Mouse (Mus musculus) MEL (cell line): Measurements from ENCODE around the gene Lrfn1. TPM values are rescaled to one million over a fixed set of nuclear protein-coding genes. Genes with fewer than 3 reads are reported as not detected.

Experiments used
- DNase-seq: peaks from one replicate; pipeline ENCODE4 v3.0.0; 2011; ENCODE audit warnings: low read depth, low spot score
- H3K27ac ChIP-seq: 2 replicates; pipeline ENCODE4 v1.5.1; 2012; ENCODE audit warnings: low read depth, mild to moderate bottlenecking, control low read depth, low read length, moderate library complexity; ENCODE audit not compliant: control insufficient read depth
- H3K27me3 ChIP-seq, 2 experiments: fragments of 150-350 bp in 1 of 2; sonication (generic) in 1 of 2; 2 replicates each; pipeline ENCODE4 v1.6.1; 2012; ENCODE audit warnings: low read length in 2 of 2, mild to moderate bottlenecking in 2 of 2, improper control_type of control experiment in 1 of 2, moderate library complexity in 1 of 2; ENCODE audit not compliant: insufficient read depth in 2 of 2, control insufficient read depth in 1 of 2
- H3K36me3 ChIP-seq, 2 experiments: 2 replicates each; pipeline ENCODE4 v1.6.1; 2012 to 2014; ENCODE audit warnings: low read length in 2 of 2, improper control_type of control experiment in 1 of 2, inconsistent platforms in 1 of 2, mild to moderate bottlenecking in 1 of 2; ENCODE audit not compliant: insufficient read depth in 2 of 2, control insufficient read depth in 1 of 2
- H3K4me1 ChIP-seq, 2 experiments: fragments of 150-350 bp in 1 of 2; sonication (generic) in 1 of 2; 2 replicates each; pipeline ENCODE4 v1.6.1; 2012; ENCODE audit warnings: low read length in 2 of 2, improper control_type of control experiment in 1 of 2, mild to moderate bottlenecking in 1 of 2; ENCODE audit not compliant: insufficient read depth in 2 of 2, control insufficient read depth in 1 of 2
- H3K4me3 ChIP-seq, 2 experiments: fragments of 150-350 bp in 1 of 2; sonication (generic) in 1 of 2; 2 replicates each; pipeline ENCODE4 v1.5.1; 2012; ENCODE audit warnings: low read depth in 2 of 2, low read length in 2 of 2, mild to moderate bottlenecking in 2 of 2, moderate library complexity in 2 of 2, control low read depth in 1 of 2, improper control_type of control experiment in 1 of 2; ENCODE audit not compliant: control insufficient read depth in 1 of 2, insufficient read depth in 1 of 2
- H3K79me2 ChIP-seq: 2 replicates; pipeline ENCODE4 v1.6.1; 2012; ENCODE audit warnings: mild to moderate bottlenecking, low read length, moderate library complexity; ENCODE audit not compliant: control insufficient read depth, poor library complexity, insufficient read depth
- H3K9ac ChIP-seq: 2 replicates; pipeline ENCODE4 v1.6.1; 2012; ENCODE audit warnings: low read depth, mild to moderate bottlenecking, control low read depth, low read length, moderate library complexity; ENCODE audit not compliant: control insufficient read depth, poor library complexity, severe bottlenecking
- H3K9me3 ChIP-seq: fragments of 150-350 bp; sonication (generic); replicated peaks from 2 replicates; pipeline ENCODE4 v1.6.1; 2012; ENCODE audit warnings: mild to moderate bottlenecking, low read length, improper control_type of control experiment, moderate library complexity; ENCODE audit not compliant: insufficient read depth
- CHD2 ChIP-seq: IDR thresholded peaks from 2 replicates; pipeline ENCODE4 v1.6.1; 2011; ENCODE audit warnings: low read length, improper control_type of control experiment
- E2F4 ChIP-seq: IDR thresholded peaks from 2 replicates; pipeline ENCODE4 v1.6.1; 2011; ENCODE audit warnings: low read depth, low read length, improper control_type of control experiment, borderline replicate concordance
- ELF1 ChIP-seq: IDR thresholded peaks from 2 replicates; pipeline ENCODE4 v1.6.1; 2014; ENCODE audit warnings: low read depth, mild to moderate bottlenecking, inconsistent platforms, low read length, improper control_type of control experiment, moderate library complexity
- EP300 ChIP-seq, 2 experiments: IDR thresholded peaks; 2 replicates each; pipeline ENCODE4 v1.6.1; 2011; ENCODE audit warnings: improper control_type of control experiment in 2 of 2, low read length in 2 of 2, low read depth in 1 of 2, mild to moderate bottlenecking in 1 of 2
- GABPA ChIP-seq: IDR thresholded peaks from 2 replicates; pipeline ENCODE4 v1.6.1; 2012; ENCODE audit warnings: low read depth, mild to moderate bottlenecking, inconsistent platforms, low read length, improper control_type of control experiment, moderate library complexity
- KAT2A ChIP-seq: conservative IDR thresholded peaks from 2 replicates; pipeline ENCODE4 v1.6.1; 2012; ENCODE audit warnings: low read depth, low read length, improper control_type of control experiment, inconsistent platforms
- MAFK ChIP-seq: IDR thresholded peaks from 2 replicates; pipeline ENCODE4 v1.6.1; 2011; ENCODE audit warnings: low read depth, mild to moderate bottlenecking, low read length, improper control_type of control experiment, borderline replicate concordance
- MAZ ChIP-seq: IDR thresholded peaks from 2 replicates; pipeline ENCODE4 v1.6.1; 2012; ENCODE audit warnings: low read depth, mild to moderate bottlenecking, inconsistent platforms, low read length, improper control_type of control experiment
- MXI1 ChIP-seq: IDR thresholded peaks from 2 replicates; pipeline ENCODE4 v1.6.1; 2011; ENCODE audit warnings: mild to moderate bottlenecking, low read depth, low read length, improper control_type of control experiment
- MYB ChIP-seq: IDR thresholded peaks from 2 replicates; pipeline ENCODE4 v1.6.1; 2011; ENCODE audit warnings: mild to moderate bottlenecking, low read depth, low read length, improper control_type of control experiment
- MYC ChIP-seq: IDR thresholded peaks from 2 replicates; pipeline ENCODE4 v1.6.1; 2011; ENCODE audit warnings: low read depth, mild to moderate bottlenecking, low read length, improper control_type of control experiment, moderate library complexity
- NELFE ChIP-seq: IDR thresholded peaks from 2 replicates; pipeline ENCODE4 v1.6.1; 2011; ENCODE audit warnings: low read depth, low read length, improper control_type of control experiment
- NRF1 ChIP-seq: IDR thresholded peaks from 2 replicates; pipeline ENCODE4 v1.6.1; 2014; ENCODE audit warnings: low read depth, mild to moderate bottlenecking, inconsistent platforms, low read length, improper control_type of control experiment, moderate library complexity; ENCODE audit not compliant: poor library complexity, insufficient read depth, severe bottlenecking
- POLR2A ChIP-seq, 2 experiments: IDR thresholded peaks; 2 replicates each; pipeline ENCODE4 v1.6.1; 2011 to 2012; ENCODE audit warnings: low read length in 2 of 2, mild to moderate bottlenecking in 2 of 2, control low read depth in 1 of 2, improper control_type of control experiment in 1 of 2, low read depth in 1 of 2, moderate library complexity in 1 of 2; ENCODE audit not compliant: control insufficient read depth in 1 of 2, insufficient read depth in 1 of 2, poor library complexity in 1 of 2
- POLR2AphosphoS5 ChIP-seq: IDR thresholded peaks from 2 replicates; pipeline ENCODE4 v1.6.1; 2012; ENCODE audit warnings: low read depth, borderline replicate concordance, mild to moderate bottlenecking, inconsistent platforms, low read length, moderate library complexity, mixed read lengths
- RAD21 ChIP-seq: IDR thresholded peaks from 2 replicates; pipeline ENCODE4 v1.6.1; 2011; ENCODE audit warnings: mild to moderate bottlenecking, low read depth, low read length, improper control_type of control experiment
- SIN3A ChIP-seq: IDR thresholded peaks from 2 replicates; pipeline ENCODE4 v1.6.1; 2012; ENCODE audit warnings: low read length, improper control_type of control experiment, inconsistent platforms
- TAL1 ChIP-seq: IDR thresholded peaks from 2 replicates; pipeline ENCODE4 v1.6.1; 2012; ENCODE audit warnings: mild to moderate bottlenecking, inconsistent platforms, low read length, moderate library complexity, mixed read lengths
- TCF12 ChIP-seq: IDR thresholded peaks from 2 replicates; pipeline ENCODE4 v1.6.1; 2014; ENCODE audit warnings: low read depth, mild to moderate bottlenecking, inconsistent platforms, low read length, improper control_type of control experiment, moderate library complexity
- USF2 ChIP-seq, 2 experiments: IDR thresholded peaks; 2 replicates each; pipeline ENCODE4 v1.6.1; 2011 to 2012; ENCODE audit warnings: improper control_type of control experiment in 2 of 2, low read length in 2 of 2, borderline replicate concordance in 1 of 2, inconsistent platforms in 1 of 2, low read depth in 1 of 2, mild to moderate bottlenecking in 1 of 2; ENCODE audit not compliant: insufficient read depth in 1 of 2
- ZC3H11A ChIP-seq: IDR thresholded peaks from 2 replicates; pipeline ENCODE4 v1.6.1; 2012; ENCODE audit warnings: low read depth, mild to moderate bottlenecking, inconsistent platforms, low read length, improper control_type of control experiment
- ZKSCAN1 ChIP-seq: IDR thresholded peaks from 2 replicates; pipeline ENCODE4 v1.6.1; 2012; ENCODE audit warnings: low read depth, mild to moderate bottlenecking, inconsistent platforms, low read length, improper control_type of control experiment, moderate library complexity
- ZMIZ1 ChIP-seq: IDR thresholded peaks from 2 replicates; pipeline ENCODE4 v1.6.1; 2012; ENCODE audit warnings: low read depth, mild to moderate bottlenecking, inconsistent platforms, low read length, improper control_type of control experiment, moderate library complexity
- ZNF384 ChIP-seq: IDR thresholded peaks from 2 replicates; pipeline ENCODE4 v1.6.1; 2012; ENCODE audit warnings: low read depth, mild to moderate bottlenecking, inconsistent platforms, low read length, improper control_type of control experiment
- polyA plus RNA-seq, 2 experiments: library from polyadenylated mRNA; stranded (reverse) in 1 of 2; unstranded in 1 of 2; fragments of >175 nt in 1 of 2; fragments of >200 nt in 1 of 2; gene quantifications; 2 replicates each; pipeline versions ENCODE4 v1.2.1 to v1.2.4; 2012; ENCODE audit warnings: low replicate concordance in 2 of 2, low read depth in 1 of 2; ENCODE audit not compliant: insufficient read length in 2 of 2, insufficient read depth in 1 of 2, missing spikeins in 1 of 2
- total RNA-seq: library from RNA; depleted of rRNA; stranded (reverse); fragments of 300-350 nt; gene quantifications from 2 replicates; pipeline ENCODE4 v1.2.3, GENCODE M21; 2012

Lrfn1 gene
- total and polyA plus RNA-seq, 3 experiments = 1.9 to 5.8 TPM; not detected in 1

DNA sequence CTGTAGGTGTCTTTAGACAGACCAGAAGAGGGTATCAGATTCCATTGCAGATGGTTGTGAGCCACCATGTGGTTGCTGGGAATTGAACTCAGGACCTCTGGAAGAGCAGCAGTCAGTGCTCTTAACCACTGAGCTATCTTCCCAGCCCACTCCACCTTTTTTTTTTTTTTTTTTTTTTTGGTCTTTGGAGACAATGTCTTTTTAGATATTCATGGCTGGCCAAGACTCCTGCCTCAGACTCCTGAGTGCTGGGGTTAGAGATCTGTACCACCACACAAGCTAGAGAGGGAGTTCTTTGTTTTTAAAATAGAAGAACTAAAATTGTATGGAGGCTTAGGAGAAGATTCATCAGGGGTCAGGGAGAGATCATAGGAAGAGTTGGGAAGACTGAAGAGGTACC is 13.8 kb upstream of the Lrfn1 start:
- no peak overlapping the region for H3K4me3 ChIP-seq
- no peaks in the 10 kb centered on the region for H3K27me3 ChIP-seq
- H3K79me2 ChIP-seq = peaks cover 7% of the 10 kb centered on the region
- H3K4me1 ChIP-seq = peaks cover 23 to 48% of the 10 kb centered on the region in 2 experiments
- H3K36me3 ChIP-seq = peaks cover 0 to 48% of the 10 kb centered on the region in 2 experiments; a peak in 2 of 4 replicates
- H3K9me3 ChIP-seq = no peaks in the 10 kb centered on the region
- DNase-seq = no peak
- no peak overlapping the region for H3K9ac ChIP-seq
- no peak for TF ChIP-seq NELFE
- TF ChIP-seq TCF12 = no peak
- peak; percentile 74 for TF ChIP-seq ZNF384
- TF ChIP-seq ELF1 = no peak
- TF ChIP-seq SIN3A = 0 out of 2 replicates have a peak, but pooled peaks have one; percentile 16
- no peak for TF ChIP-seq MYB
- no peak for TF ChIP-seq NRF1
- TF ChIP-seq, all 39 proteins: peak for 2
- H3K27ac ChIP-seq = no peak overlapping the region

DNA sequence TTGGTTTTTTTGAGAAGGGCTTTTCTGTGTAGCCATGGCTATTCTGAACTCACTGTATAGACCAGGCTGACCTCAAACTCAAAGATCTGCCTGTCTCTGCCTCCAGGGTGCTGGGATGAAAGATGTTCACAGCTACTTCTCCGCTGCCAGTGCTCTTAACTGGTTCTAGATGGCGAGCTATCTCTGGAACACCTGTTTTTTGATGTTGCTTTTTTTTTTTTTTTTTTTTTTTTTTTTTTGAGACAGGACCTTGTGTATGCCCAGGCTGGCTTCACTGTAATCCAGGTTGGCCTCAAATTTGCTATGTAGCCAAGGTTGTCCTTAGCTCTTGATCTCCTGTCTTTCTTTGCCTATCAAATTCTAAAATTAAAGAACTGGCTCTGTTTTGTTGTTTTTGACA is 13.0 kb upstream of the Lrfn1 start:
- Histone ChIP-seq H3K9ac (no peak overlapping the region), H3K27ac (no peak overlapping the region), H3K4me3 (no peak overlapping the region), H3K27me3 (no peaks in the 10 kb centered on the region), H3K9me3 (no peaks in the 10 kb centered on the region), H3K36me3 (peaks cover 0 to 44% of the 10 kb centered on the region in 2 experiments; a peak in 2 of 4 replicates), H3K4me1 (peaks cover 20 to 41% of the 10 kb centered on the region in 2 experiments), H3K79me2 (peaks cover 7% of the 10 kb centered on the region)
- no peak for DNase-seq
- TF ChIP-seq E2F4 (no peak), ZC3H11A (no peak), ZNF384 (peak; percentile 82)

DNA sequence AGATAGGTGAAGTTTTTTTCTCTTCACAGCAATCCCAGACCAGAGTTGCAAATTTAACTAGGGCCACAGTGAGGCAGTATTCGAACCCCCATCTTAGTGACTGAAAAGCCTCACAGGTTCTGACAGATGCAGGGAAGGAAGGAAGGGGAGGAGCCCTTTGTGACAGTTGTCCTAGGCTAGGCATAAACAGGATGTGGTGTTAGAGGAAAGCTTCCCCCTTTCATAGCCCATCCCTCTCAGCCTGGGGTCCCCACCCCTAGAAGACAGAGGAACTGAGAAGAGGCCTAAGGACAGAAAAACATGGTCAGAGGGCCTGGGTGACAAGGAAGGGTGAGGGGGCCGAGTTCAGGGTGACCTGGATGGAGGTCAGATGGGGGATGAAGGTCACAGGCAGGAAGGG is 11.0 kb upstream of the Lrfn1 start:
- H3K27ac ChIP-seq = peak overlapping the region; percentile 44
- peaks cover 13 to 31% of the 10 kb centered on the region in 2 experiments for H3K4me1 ChIP-seq
- peak; percentile 88 for DNase-seq
- peak overlapping the region; percentile 24 for H3K9ac ChIP-seq
- peaks cover 0 to 30% of the 10 kb centered on the region in 2 experiments; a peak in 2 of 4 replicates for H3K36me3 ChIP-seq
- H3K4me3 ChIP-seq = peak overlapping the region; percentile 10 to 12; a peak in 1 of 4 replicates
- no peaks in the 10 kb centered on the region for H3K27me3 ChIP-seq
- peaks cover 1% of the 10 kb centered on the region for H3K79me2 ChIP-seq
- H3K9me3 ChIP-seq = no peaks in the 10 kb centered on the region
- TF ChIP-seq MXI1 = no peak; the same call in 1 of the 2 replicates
- no peak for TF ChIP-seq KAT2A
- peak; percentile 45; the same call in 1 of the 2 replicates for TF ChIP-seq ZC3H11A
- no peak for TF ChIP-seq E2F4
- TF ChIP-seq MYC = no peak
- TF ChIP-seq POLR2A (IDR thresholded peaks at IDR 0.05; ENCODE audit: control insufficient read depth in 1 of 2, insufficient read depth in 1 of 2, low read depth in 1 of 2, low read length in 2 of 2, poor library complexity in 1 of 2) = peak in 1 of 2 experiments; percentile 24; a peak in 1 of 4 replicates
- TF ChIP-seq POLR2AphosphoS5 = no peak
- TF ChIP-seq RAD21 = peak; percentile 21
- no peak for TF ChIP-seq TAL1
- TF ChIP-seq NELFE = no peak
- no peak for TF ChIP-seq ELF1
- no peak; the same call in 1 of the 2 replicates for TF ChIP-seq MYB
- no peak; the same call in 1 of the 2 replicates for TF ChIP-seq ZKSCAN1
- peak; percentile 47 to 59; a peak in 3 of 4 replicates for TF ChIP-seq EP300 (IDR thresholded peaks at IDR 0.05; ENCODE audit: low read depth in 1 of 2, low read length in 2 of 2)
- no peak for TF ChIP-seq USF2 (IDR thresholded peaks at IDR 0.05; ENCODE audit: borderline replicate concordance in 1 of 2, insufficient read depth in 1 of 2, low read depth in 1 of 2, low read length in 2 of 2)
- no peak for TF ChIP-seq GABPA
- no peak for TF ChIP-seq CHD2
- peak; percentile 82 for TF ChIP-seq ZNF384
- no peak for TF ChIP-seq MAFK
- no peak for TF ChIP-seq ZMIZ1
- peak; percentile 33; the same call in 1 of the 2 replicates for TF ChIP-seq MAZ
